Mouse (Mus musculus) MEL (cell line): ENCODE data around the gene Map4k1. TPM values are rescaled to one million over a fixed set of nuclear protein-coding genes. Genes with fewer than 3 reads are reported as not detected.

Source experiments
- DNase-seq: peaks from one replicate; pipeline ENCODE4 v3.0.0; 2011; ENCODE audit warnings: low read depth, low spot score
- H3K27ac ChIP-seq: 2 replicates; pipeline ENCODE4 v1.5.1; 2012; ENCODE audit warnings: low read depth, mild to moderate bottlenecking, control low read depth, low read length, moderate library complexity; ENCODE audit not compliant: control insufficient read depth
- H3K27me3 ChIP-seq, 2 experiments: fragments of 150-350 bp in 1 of 2; sonication (generic) in 1 of 2; 2 replicates each; pipeline ENCODE4 v1.6.1; 2012; ENCODE audit warnings: low read length in 2 of 2, mild to moderate bottlenecking in 2 of 2, improper control_type of control experiment in 1 of 2, moderate library complexity in 1 of 2; ENCODE audit not compliant: insufficient read depth in 2 of 2, control insufficient read depth in 1 of 2
- H3K36me3 ChIP-seq, 2 experiments: 2 replicates each; pipeline ENCODE4 v1.6.1; 2012 to 2014; ENCODE audit warnings: low read length in 2 of 2, improper control_type of control experiment in 1 of 2, inconsistent platforms in 1 of 2, mild to moderate bottlenecking in 1 of 2; ENCODE audit not compliant: insufficient read depth in 2 of 2, control insufficient read depth in 1 of 2
- H3K4me1 ChIP-seq, 2 experiments: fragments of 150-350 bp in 1 of 2; sonication (generic) in 1 of 2; 2 replicates each; pipeline ENCODE4 v1.6.1; 2012; ENCODE audit warnings: low read length in 2 of 2, improper control_type of control experiment in 1 of 2, mild to moderate bottlenecking in 1 of 2; ENCODE audit not compliant: insufficient read depth in 2 of 2, control insufficient read depth in 1 of 2
- H3K4me3 ChIP-seq, 2 experiments: fragments of 150-350 bp in 1 of 2; sonication (generic) in 1 of 2; 2 replicates each; pipeline ENCODE4 v1.5.1; 2012; ENCODE audit warnings: low read depth in 2 of 2, low read length in 2 of 2, mild to moderate bottlenecking in 2 of 2, moderate library complexity in 2 of 2, control low read depth in 1 of 2, improper control_type of control experiment in 1 of 2; ENCODE audit not compliant: control insufficient read depth in 1 of 2, insufficient read depth in 1 of 2
- H3K79me2 ChIP-seq: 2 replicates; pipeline ENCODE4 v1.6.1; 2012; ENCODE audit warnings: mild to moderate bottlenecking, low read length, moderate library complexity; ENCODE audit not compliant: control insufficient read depth, poor library complexity, insufficient read depth
- H3K9ac ChIP-seq: 2 replicates; pipeline ENCODE4 v1.6.1; 2012; ENCODE audit warnings: low read depth, mild to moderate bottlenecking, control low read depth, low read length, moderate library complexity; ENCODE audit not compliant: control insufficient read depth, poor library complexity, severe bottlenecking
- H3K9me3 ChIP-seq: fragments of 150-350 bp; sonication (generic); replicated peaks from 2 replicates; pipeline ENCODE4 v1.6.1; 2012; ENCODE audit warnings: mild to moderate bottlenecking, low read length, improper control_type of control experiment, moderate library complexity; ENCODE audit not compliant: insufficient read depth
- BHLHE40 ChIP-seq: IDR thresholded peaks from 2 replicates; pipeline ENCODE4 v1.6.1; 2012; ENCODE audit warnings: low read depth, mild to moderate bottlenecking, inconsistent platforms, low read length, improper control_type of control experiment, borderline replicate concordance
- CHD1 ChIP-seq: IDR thresholded peaks from 2 replicates; pipeline ENCODE4 v1.6.1; 2012; ENCODE audit warnings: low read depth, mild to moderate bottlenecking, inconsistent platforms, low read length, improper control_type of control experiment
- ELF1 ChIP-seq: IDR thresholded peaks from 2 replicates; pipeline ENCODE4 v1.6.1; 2014; ENCODE audit warnings: low read depth, mild to moderate bottlenecking, inconsistent platforms, low read length, improper control_type of control experiment, moderate library complexity
- ETS1 ChIP-seq: IDR thresholded peaks from 2 replicates; pipeline ENCODE4 v1.6.1; 2012; ENCODE audit warnings: low read depth, mild to moderate bottlenecking, inconsistent platforms, low read length, improper control_type of control experiment, moderate library complexity
- GATA1 ChIP-seq: IDR thresholded peaks from 2 replicates; pipeline ENCODE4 v1.6.1; 2011; ENCODE audit warnings: low read depth, low read length, improper control_type of control experiment
- HCFC1 ChIP-seq: IDR thresholded peaks from 2 replicates; pipeline ENCODE4 v1.6.1; 2012; ENCODE audit warnings: low read depth, mild to moderate bottlenecking, inconsistent platforms, low read length, improper control_type of control experiment, moderate library complexity
- MAX ChIP-seq: IDR thresholded peaks from 2 replicates; pipeline ENCODE4 v1.6.1; 2011; ENCODE audit warnings: low read length, improper control_type of control experiment
- MAZ ChIP-seq: IDR thresholded peaks from 2 replicates; pipeline ENCODE4 v1.6.1; 2012; ENCODE audit warnings: low read depth, mild to moderate bottlenecking, inconsistent platforms, low read length, improper control_type of control experiment
- MYC ChIP-seq: IDR thresholded peaks from 2 replicates; pipeline ENCODE4 v1.6.1; 2011; ENCODE audit warnings: low read depth, mild to moderate bottlenecking, low read length, improper control_type of control experiment, moderate library complexity
- NELFE ChIP-seq: IDR thresholded peaks from 2 replicates; pipeline ENCODE4 v1.6.1; 2011; ENCODE audit warnings: low read depth, low read length, improper control_type of control experiment
- POLR2AphosphoS2 ChIP-seq: IDR thresholded peaks from 2 replicates; pipeline ENCODE4 v1.6.1; 2011; ENCODE audit warnings: low read length, improper control_type of control experiment
- SIN3A ChIP-seq: IDR thresholded peaks from 2 replicates; pipeline ENCODE4 v1.6.1; 2012; ENCODE audit warnings: low read length, improper control_type of control experiment, inconsistent platforms
- TAL1 ChIP-seq: IDR thresholded peaks from 2 replicates; pipeline ENCODE4 v1.6.1; 2012; ENCODE audit warnings: mild to moderate bottlenecking, inconsistent platforms, low read length, moderate library complexity, mixed read lengths
- TCF12 ChIP-seq: IDR thresholded peaks from 2 replicates; pipeline ENCODE4 v1.6.1; 2014; ENCODE audit warnings: low read depth, mild to moderate bottlenecking, inconsistent platforms, low read length, improper control_type of control experiment, moderate library complexity
- UBTF ChIP-seq: IDR thresholded peaks from 2 replicates; pipeline ENCODE4 v1.6.1; 2012; ENCODE audit warnings: low read depth, mild to moderate bottlenecking, inconsistent platforms, low read length, improper control_type of control experiment, moderate library complexity, borderline replicate concordance; ENCODE audit not compliant: insufficient read depth
- USF2 ChIP-seq, 2 experiments: IDR thresholded peaks; 2 replicates each; pipeline ENCODE4 v1.6.1; 2011 to 2012; ENCODE audit warnings: improper control_type of control experiment in 2 of 2, low read length in 2 of 2, borderline replicate concordance in 1 of 2, inconsistent platforms in 1 of 2, low read depth in 1 of 2, mild to moderate bottlenecking in 1 of 2; ENCODE audit not compliant: insufficient read depth in 1 of 2
- ZC3H11A ChIP-seq: IDR thresholded peaks from 2 replicates; pipeline ENCODE4 v1.6.1; 2012; ENCODE audit warnings: low read depth, mild to moderate bottlenecking, inconsistent platforms, low read length, improper control_type of control experiment
- ZMIZ1 ChIP-seq: IDR thresholded peaks from 2 replicates; pipeline ENCODE4 v1.6.1; 2012; ENCODE audit warnings: low read depth, mild to moderate bottlenecking, inconsistent platforms, low read length, improper control_type of control experiment, moderate library complexity
- ZNF384 ChIP-seq: IDR thresholded peaks from 2 replicates; pipeline ENCODE4 v1.6.1; 2012; ENCODE audit warnings: low read depth, mild to moderate bottlenecking, inconsistent platforms, low read length, improper control_type of control experiment
- polyA plus RNA-seq, 2 experiments: library from polyadenylated mRNA; stranded (reverse) in 1 of 2; unstranded in 1 of 2; fragments of >175 nt in 1 of 2; fragments of >200 nt in 1 of 2; gene quantifications; 2 replicates each; pipeline versions ENCODE4 v1.2.1 to v1.2.4; 2012; ENCODE audit warnings: low replicate concordance in 2 of 2, low read depth in 1 of 2; ENCODE audit not compliant: insufficient read length in 2 of 2, insufficient read depth in 1 of 2, missing spikeins in 1 of 2
- total RNA-seq: library from RNA; depleted of rRNA; stranded (reverse); fragments of 300-350 nt; gene quantifications from 2 replicates; pipeline ENCODE4 v1.2.3, GENCODE M21; 2012

The Map4k1 gene
- total and polyA plus RNA-seq, 3 experiments = 17.3 to 50.8 TPM; not detected in 1

DNA sequence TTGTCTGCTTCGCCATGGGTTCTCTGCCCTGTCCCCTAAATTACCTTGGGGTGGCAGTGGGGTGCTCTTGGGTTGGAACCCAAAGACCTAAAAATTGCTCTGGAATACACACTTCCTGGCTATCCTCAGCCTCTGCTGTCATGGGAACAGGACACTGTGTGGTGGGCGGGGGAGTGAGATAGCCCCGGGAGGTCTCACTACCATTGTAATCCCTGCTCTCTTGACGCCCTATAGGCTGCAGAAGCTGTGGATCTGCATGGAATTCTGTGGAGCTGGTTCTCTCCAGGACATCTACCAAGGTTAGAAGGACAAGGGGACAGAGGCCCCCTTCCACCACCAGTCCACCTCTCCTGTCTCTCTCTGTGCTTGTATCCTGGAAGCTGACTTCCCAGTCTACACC lies 2.0 kb downstream of the Map4k1 start:
- Histone ChIP-seq H3K27me3 (no peaks in the 10 kb centered on the region), H3K79me2 (peaks cover 27% of the 10 kb centered on the region), H3K9ac (peak overlapping the region; percentile 86), H3K4me1 (peaks cover 0 to 20% of the 10 kb centered on the region in 2 experiments; a peak in 2 of 4 replicates), H3K4me3 (peak overlapping the region; percentile 67 to 69), H3K9me3 (no peaks in the 10 kb centered on the region), H3K27ac (peak overlapping the region; percentile 94), H3K36me3 (peaks cover 0 to 15% of the 10 kb centered on the region in 2 experiments; a peak in 3 of 4 replicates)
- DNase-seq = no peak
- TF ChIP-seq POLR2AphosphoS2 (no peak), CHD1 (no peak), GATA1 (no peak), HCFC1 (no peak), MAX (no peak), USF2 (IDR thresholded peaks at IDR 0.05; ENCODE audit: borderline replicate concordance in 1 of 2, insufficient read depth in 1 of 2, low read depth in 1 of 2, low read length in 2 of 2) (no peak), NELFE (no peak), ELF1 (no peak), ZC3H11A (no peak), MYC (no peak), BHLHE40 (no peak), UBTF (no peak), SIN3A (no peak), ETS1 (no peak), ZNF384 (no peak), ZMIZ1 (no peak), MAZ (no peak), TAL1 (no peak)

DNA sequence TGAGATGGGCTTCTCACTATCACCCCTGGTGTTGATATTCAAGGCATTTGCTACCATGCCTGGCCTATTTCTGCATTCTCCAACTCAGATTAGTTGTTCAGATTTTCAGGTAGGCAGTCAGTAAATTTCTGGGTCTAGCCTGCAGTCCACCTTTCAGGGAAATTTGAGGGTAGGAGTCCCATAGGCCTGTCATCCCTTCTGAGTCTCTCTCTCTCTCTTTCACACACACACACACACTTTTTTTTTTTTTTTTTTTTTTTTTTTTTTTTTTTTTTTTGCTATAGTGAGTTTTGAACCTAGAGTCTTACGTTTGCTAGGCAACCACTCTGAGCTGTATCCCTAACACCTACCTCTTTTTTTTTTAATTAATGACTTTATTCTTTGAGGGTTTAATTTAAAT lies 2.6 kb downstream of the Map4k1 start:
- Histone ChIP-seq H3K4me1 (peaks cover 0 to 20% of the 10 kb centered on the region in 2 experiments; a peak in 2 of 4 replicates), H3K79me2 (peaks cover 22% of the 10 kb centered on the region), H3K36me3 (peaks cover 0 to 15% of the 10 kb centered on the region in 2 experiments; a peak in 2 of 4 replicates), H3K27me3 (no peaks in the 10 kb centered on the region), H3K27ac (no peak overlapping the region), H3K9ac (no peak overlapping the region), H3K4me3 (no peak overlapping the region), H3K9me3 (no peaks in the 10 kb centered on the region)
- DNase-seq = no peak
- TF ChIP-seq ZMIZ1 = no peak
- no peak for TF ChIP-seq NELFE
- no peak for TF ChIP-seq TCF12
- TF ChIP-seq ZNF384 = peak; percentile 87
